28 mouse cellular contexts compared by ENCODE assay signal in the genomic region with DNA sequence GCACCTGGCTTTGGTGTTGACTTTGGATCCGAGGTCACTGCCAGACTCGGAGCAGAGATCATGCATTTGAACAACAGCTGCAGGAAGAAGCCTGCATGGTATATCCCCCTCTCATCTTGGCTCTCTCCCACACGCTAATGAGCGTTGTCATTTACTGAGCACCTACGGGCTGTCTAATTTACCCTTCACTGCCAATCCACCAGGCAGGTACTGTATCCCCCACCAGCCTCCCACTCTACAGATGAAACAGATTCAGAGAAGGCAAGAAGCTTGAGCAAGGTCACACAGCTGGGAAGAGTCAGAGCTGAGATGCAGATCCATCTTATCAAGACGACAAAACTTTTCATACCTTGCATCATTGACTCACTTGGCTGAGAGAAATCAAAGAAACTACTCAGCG. TPM values are rescaled to one million over a fixed set of nuclear protein-coding genes. Genes with fewer than 3 reads are reported as not detected.
DNase-seq lines count a peak whose midpoint lies in the region; ATAC-seq and TF ChIP-seq lines count a peak whose summit lies in the region.
"Had no signal": no experiment of that assay in that cellular context is flagged by ENCODE, and none has a peak within 500 bp of the region (broad histone marks: within the 10 kb centered on the region; RNA-seq: fewer than 3 reads in every experiment).

No protein-coding gene starts in this region.

- no peak overlapping the region for H3K9ac ChIP-seq in lung, embryonic 14.5 days
- H3K9ac ChIP-seq in CH12.LX (ENCODE audit: insufficient read depth, low read depth): no peak overlapping the region
- H3K9ac ChIP-seq: embryonic facial prominence, embryonic 13.5 days; embryonic facial prominence, embryonic 15.5 days; forebrain, embryonic 12.5 days had no signal

- TF ChIP-seq CTCF in lung, embryonic 14.5 days (IDR thresholded peaks at IDR 0.05; ENCODE audit: low read depth): no peak
- TF ChIP-seq CTCF in CH12.LX (conservative IDR thresholded peaks at IDR 0.05 in 1 of 2, IDR thresholded peaks at IDR 0.05 in 1 of 2; ENCODE audit: low read depth in 2 of 2, low read length in 2 of 2): no peak

- H3K9me3 ChIP-seq in lung, embryonic 14.5 days (ENCODE audit: low read depth, low read length): no peaks in the 10 kb centered on the region
- H3K9me3 ChIP-seq in CH12.LX (replicated peaks; ENCODE audit: low read length): peaks cover 7% of the 10 kb centered on the region
- H3K9me3 ChIP-seq: embryonic facial prominence, embryonic 13.5 days; embryonic facial prominence, embryonic 15.5 days; forebrain, embryonic 10.5 days; forebrain, embryonic 12.5 days had no signal

- no peak for TF ChIP-seq RAD21 in CH12.LX (IDR thresholded peaks at IDR 0.05; ENCODE audit: low read depth, low read length)

- H3K36me3 ChIP-seq in lung, embryonic 14.5 days (ENCODE audit: insufficient read depth): no peaks in the 10 kb centered on the region
- no peaks in the 10 kb centered on the region for H3K36me3 ChIP-seq in CH12.LX (replicated peaks in 1 of 2; ENCODE audit: control insufficient read depth in 1 of 2, insufficient read depth in 1 of 2, low read length in 1 of 2)
- H3K36me3 ChIP-seq: embryonic facial prominence, embryonic 13.5 days; embryonic facial prominence, embryonic 15.5 days; forebrain, embryonic 10.5 days; forebrain, embryonic 12.5 days; G1E had no signal

- TF ChIP-seq POLR2A in CH12.LX (IDR thresholded peaks at IDR 0.05; ENCODE audit: low read depth, low read length): no peak

- TF ChIP-seq EP300 in CH12.LX (IDR thresholded peaks at IDR 0.05; ENCODE audit: low read length): no peak

- DNase-seq in lung, embryonic 14.5 days: no peak
- DNase-seq in lung, postnatal 14 days: no peak
- DNase-seq in CH12.LX (ENCODE audit: extremely low read depth): no peak
- peak; percentile 63 for DNase-seq in brain, adult 2 months (ENCODE audit: low read depth, low spot score)
- DNase-seq in yolk sac, embryonic 10.5 days (ENCODE audit: low spot score): no peak
- DNase-seq: adrenal gland, adult 8-10 months; adrenal gland, postnatal 14 days; adrenal gland, postnatal 36 days; B cell, adult 2 months; cerebellum, adult 11 months; cerebellum, adult 18-20 months; cerebellum, adult 8-10 months; cerebellum, adult 9-11 months; cerebellum, postnatal 14 days; cerebellum, postnatal 36 days; embryo, embryonic 11 days had no signal

- peaks cover 39% of the 10 kb centered on the region for H3K27me3 ChIP-seq in lung, embryonic 14.5 days (ENCODE audit: insufficient read depth, low read length)
- peaks cover 62% of the 10 kb centered on the region for H3K27me3 ChIP-seq in CH12.LX (replicated peaks)

- H3K79me2 ChIP-seq in CH12.LX (replicated peaks; ENCODE audit: control insufficient read depth, extremely low read depth, insufficient read depth, poor library complexity, severe bottlenecking): no peaks in the 10 kb centered on the region

- peaks cover 5% of the 10 kb centered on the region; the same call in 1 of the 2 replicates for H3K4me1 ChIP-seq in lung, embryonic 14.5 days (ENCODE audit: insufficient read depth)
- H3K4me1 ChIP-seq in CH12.LX (ENCODE audit: control insufficient read depth in 1 of 2, insufficient read depth in 2 of 2): no peaks in the 10 kb centered on the region; a peak in 1 of 4 replicates

- 30% methylated on average over 7 of the region's 7 CpGs for WGBS in lung, embryonic 14.5 days

- dilution Hi-C loops in CH12.LX (cut with MboI; ENCODE audit: extremely low pct_ligation_motif_present, extremely low pct_unique_long_range_greater_than_20kb, low sequenced_read_pairs): no loop called here

- in situ Hi-C loops in CH12.LX (cut with MboI; ENCODE audit: low pct_ligation_motif_present, low pct_unique_long_range_greater_than_20kb, low sequenced_read_pairs): no loop called here

- no peak for ATAC-seq in lung, embryonic 14.5 days (ENCODE audit: insufficient read depth)
- ATAC-seq: activated CD4-positive, CD25-positive, alpha-beta regulatory T cell, adult 4 months; CD4-positive, CD25-positive, alpha-beta regulatory T cell, adult 4 months; forebrain, embryonic 14.5 days; forebrain, embryonic 16.5 days; Patski had no signal

- no peak overlapping the region for H3K4me3 ChIP-seq in lung, embryonic 14.5 days (ENCODE audit: low read depth, low read length)
- no peak overlapping the region for H3K4me3 ChIP-seq in CH12.LX (replicated peaks in 1 of 3; ENCODE audit: low read depth in 2 of 3, low read length in 2 of 3, poor library complexity in 1 of 3)
- H3K4me3 ChIP-seq: embryonic facial prominence, embryonic 13.5 days; embryonic facial prominence, embryonic 15.5 days; erythroblast, embryonic 14.5 days; forebrain, embryonic 10.5 days; forebrain, embryonic 12.5 days had no signal

- H3K4me2 ChIP-seq in lung, embryonic 14.5 days: peak overlapping the region; percentile 24; the same call in 1 of the 2 replicates
- peak overlapping the region; percentile 86; the same call in 1 of the 2 replicates for H3K4me2 ChIP-seq in CH12.LX (ENCODE audit: insufficient read depth, low read depth, poor library complexity, severe bottlenecking)
- H3K4me2 ChIP-seq: embryonic facial prominence, embryonic 13.5 days; embryonic facial prominence, embryonic 15.5 days; forebrain, embryonic 12.5 days had no signal

- no peak overlapping the region for H3K27ac ChIP-seq in lung, embryonic 14.5 days (ENCODE audit: low read depth)
- no peak overlapping the region for H3K27ac ChIP-seq in CH12.LX (ENCODE audit: insufficient read depth, low read depth)
- H3K27ac ChIP-seq: embryonic facial prominence, embryonic 13.5 days; embryonic facial prominence, embryonic 15.5 days; forebrain, embryonic 10.5 days; forebrain, embryonic 12.5 days had no signal

TF ChIP-seq in CH12.LX, 34 proteins besides CTCF, POLR2A, EP300 and RAD21:
- TF ChIP-seq MAZ (IDR thresholded peaks at IDR 0.05; ENCODE audit: low read depth, low read length): no peak
- no peak for TF ChIP-seq PAX5 (IDR thresholded peaks at IDR 0.05; ENCODE audit: low read length)
- TF ChIP-seq MXI1 (IDR thresholded peaks at IDR 0.05; ENCODE audit: low read depth, low read length): no peak
- TF ChIP-seq ZC3H11A (IDR thresholded peaks at IDR 0.05; ENCODE audit: low read depth, low read length): no peak
- no peak for TF ChIP-seq POLR2AphosphoS2 (IDR thresholded peaks at IDR 0.05; ENCODE audit: low read depth, low read length)
- TF ChIP-seq RCOR1 (conservative IDR thresholded peaks at IDR 0.05; ENCODE audit: low read depth, low read length): no peak
- TF ChIP-seq ZNF384 (IDR thresholded peaks at IDR 0.05; ENCODE audit: low read depth, low read length): no peak
- no peak for TF ChIP-seq UBTF (IDR thresholded peaks at IDR 0.05; ENCODE audit: low read depth, low read length)
- no peak for TF ChIP-seq SIN3A (IDR thresholded peaks at IDR 0.05; ENCODE audit: low read length)
- no peak for TF ChIP-seq CHD1 (IDR thresholded peaks at IDR 0.05; ENCODE audit: low read depth, low read length)
- TF ChIP-seq TCF12 (IDR thresholded peaks at IDR 0.05; ENCODE audit: low read depth, low read length): no peak
- TF ChIP-seq IRF4 (IDR thresholded peaks at IDR 0.05; ENCODE audit: low read depth, low read length): no peak
- TF ChIP-seq SMC3 (IDR thresholded peaks at IDR 0.05; ENCODE audit: low read depth, low read length): no peak
- no peak for TF ChIP-seq ZMIZ1 (IDR thresholded peaks at IDR 0.05; ENCODE audit: low read depth, low read length)

RNA-seq across cellular contexts. Expression of gene Lrrc10b, which starts 4.3 kb away (rescaled TPM):
- polyA plus RNA-seq in lung, embryonic 14.5 days (2014; fragmentation: Nextera tagmentation; extraction: Ambion mirVana): 0.78 and 0.97 TPM in 2 replicates
- not detected in 2 replicates for total RNA-seq in CH12.LX (2012; rRNA removed)
- not detected in 2 replicates for total RNA-seq in CH12.LX (2014; rRNA removed)
- polyA plus RNA-seq in CH12.LX (2012; ENCODE audit: insufficient read length, low read depth): not detected in 2 replicates
- total RNA-seq: common myeloid progenitor, adult 5-6 weeks; G1E had no signal
- polyA plus RNA-seq: activated CD4-positive, CD25-positive, alpha-beta regulatory T cell, adult 4 months; CD4-positive, CD25-positive, alpha-beta regulatory T cell, adult 4 months; erythroblast, embryonic 14.5 days; G1E had no signal

RNA-seq across cellular contexts. Expression of gene Ppp1r32, which starts 21.1 kb away (rescaled TPM):
- 0.26 TPM in 1 of 2 replicates, not detected in the other for polyA plus RNA-seq in lung, embryonic 14.5 days (2014; fragmentation: Nextera tagmentation; extraction: Ambion mirVana)
- total RNA-seq in CH12.LX (2012; rRNA removed): 0.13 TPM in 1 of 2 replicates, not detected in the other
- total RNA-seq in CH12.LX (2014; rRNA removed): 0.18 TPM in 1 of 2 replicates, not detected in the other
- polyA plus RNA-seq in CH12.LX (2012; ENCODE audit: insufficient read length, low read depth): 0.25 and 0.49 TPM in 2 replicates
- total RNA-seq: common myeloid progenitor, adult 5-6 weeks had no signal
